Mouse (Mus musculus) CD4-positive helper T cell, adult 2 months (primary cell): ENCODE measurements around the gene Klhl2.

ENCODE experiments used
- DNase-seq: peaks from one replicate; pipeline ENCODE4 v3.0.0-alpha.2; 2012; ENCODE audit warnings: low read depth, missing footprints, low spot score

Gene Klhl2

DNA sequence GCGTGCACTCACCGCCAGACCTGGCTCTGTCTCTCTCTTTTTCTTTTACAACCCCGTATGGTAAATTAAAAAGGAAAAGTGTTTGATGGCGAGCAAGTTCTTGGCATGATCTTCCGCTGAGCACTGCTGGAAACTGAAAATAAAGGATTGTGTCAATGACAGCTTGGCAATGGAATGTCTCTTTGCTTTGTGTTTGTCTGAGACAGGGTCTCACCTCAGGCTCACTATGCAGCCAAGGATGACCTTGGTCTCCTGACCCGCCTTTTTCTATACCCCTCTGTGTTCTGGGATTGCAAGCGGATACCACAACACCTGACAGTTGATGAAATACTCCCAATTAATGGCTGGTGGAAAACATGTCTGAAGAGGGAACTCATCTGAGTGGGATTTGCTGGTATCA is 80.2 kb downstream of the Klhl2 start:
- no peak for DNase-seq

DNA sequence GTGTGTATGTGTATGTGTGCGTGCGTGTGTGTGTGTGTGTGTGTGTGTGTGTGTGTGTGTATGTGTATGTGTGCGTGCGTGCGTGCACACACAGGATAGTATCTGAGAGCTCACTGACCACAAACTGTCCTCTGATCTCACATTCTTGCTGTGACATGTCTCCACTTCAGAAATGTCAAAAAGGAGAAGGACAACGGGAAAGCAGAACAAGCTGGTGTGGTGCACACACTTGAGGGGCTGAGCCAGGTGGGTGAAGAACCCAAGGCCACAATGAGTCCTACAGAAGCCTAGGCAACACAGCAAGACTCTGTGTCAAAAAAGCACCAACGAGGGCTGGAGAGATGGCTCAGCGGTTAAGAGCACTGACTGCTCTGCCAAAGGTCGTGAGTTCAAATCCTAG is 81.2 kb downstream of the Klhl2 start:
- no peak for DNase-seq

- DNase-seq = no peak
Measured at GRCm38 (mm10) chr8:64767047-64767446, 82.8 kb downstream of the Klhl2 start.

- DNase-seq = no peak
Measured at GRCm38 (mm10) chr8:64764075-64764474, 85.7 kb downstream of the Klhl2 start.

GRCm38 (mm10) chr8:64762751-64763150 is 87.1 kb downstream of the Klhl2 start:
- no peak for DNase-seq

DNA sequence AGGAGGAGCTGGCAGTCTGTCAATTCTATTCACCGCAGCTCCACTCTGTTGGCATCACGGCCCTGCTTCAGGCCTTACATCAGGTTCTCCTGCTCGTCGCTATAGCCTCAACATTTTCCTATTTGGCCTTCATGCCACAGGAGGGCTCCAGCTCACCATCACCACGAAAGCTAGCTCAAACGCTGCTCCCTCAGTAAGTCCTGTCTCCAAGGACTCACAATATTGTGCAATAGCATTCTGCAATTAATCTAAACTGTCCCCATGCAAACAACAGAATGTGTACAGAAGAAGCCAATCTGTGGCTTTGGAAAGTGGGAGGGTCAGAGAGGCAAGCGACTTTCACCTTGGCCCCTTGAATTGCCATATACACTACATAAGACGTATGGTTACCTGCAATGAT is 88.4 kb downstream of the Klhl2 start:
- DNase-seq = no peak

- DNase-seq = no peak
Measured at GRCm38 (mm10) chr8:64757956-64758355, 91.9 kb downstream of the Klhl2 start.

- DNase-seq = no peak
Measured at GRCm38 (mm10) chr8:64746215-64747058, 103.4 kb downstream of the Klhl2 start.

- no peak for DNase-seq
Measured at GRCm38 (mm10) chr8:64740547-64741211, 109.1 kb downstream of the Klhl2 start.

DNA sequence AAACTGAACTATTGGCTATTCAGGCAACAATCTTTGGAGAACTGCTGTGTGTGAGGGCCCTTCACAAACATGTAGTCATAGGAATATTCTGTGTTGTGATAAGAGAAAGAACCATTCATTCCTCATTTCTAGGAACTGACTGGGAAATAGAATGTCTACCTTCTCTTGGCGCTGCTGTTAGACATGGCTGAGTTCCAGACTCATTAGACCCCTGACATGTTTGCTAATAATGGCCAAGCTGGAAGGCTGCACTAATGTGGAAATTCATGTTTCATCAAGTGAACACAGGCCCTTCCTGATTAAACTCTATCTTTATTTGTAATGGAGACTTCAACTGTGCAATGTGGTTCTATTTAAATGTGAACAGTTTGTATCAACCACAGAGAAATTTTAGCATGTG is 110.9 kb downstream of the Klhl2 start:
- no peak for DNase-seq

DNA sequence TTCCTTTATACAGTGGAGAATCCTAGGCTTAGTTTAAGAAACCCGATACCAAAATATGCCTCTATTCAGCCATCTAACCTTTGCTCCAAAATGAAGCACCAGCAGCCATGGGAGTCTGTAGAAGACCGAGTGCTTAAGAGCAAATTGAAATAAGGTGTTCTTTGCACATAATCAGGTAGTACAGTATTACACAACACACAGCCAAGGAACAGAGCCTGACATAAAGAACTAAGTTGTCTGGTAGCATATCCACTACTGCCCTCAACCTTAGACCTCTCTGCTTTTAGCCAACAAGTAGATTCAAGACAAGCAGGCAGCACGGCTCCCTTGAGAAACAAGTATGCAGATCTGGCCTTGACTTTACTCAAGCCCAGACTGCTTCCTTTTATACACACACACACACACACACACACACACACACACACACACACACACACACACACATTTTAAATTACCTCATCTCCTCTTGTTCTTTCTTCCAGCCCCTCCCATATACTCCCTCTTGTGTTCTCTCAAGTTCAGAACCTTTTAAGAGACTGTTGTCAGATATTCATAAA is 113.0 kb downstream of the Klhl2 start:
- DNase-seq = no peak

- DNase-seq = no peak
Measured at GRCm38 (mm10) chr8:64735161-64735560, 114.7 kb downstream of the Klhl2 start.

DNA sequence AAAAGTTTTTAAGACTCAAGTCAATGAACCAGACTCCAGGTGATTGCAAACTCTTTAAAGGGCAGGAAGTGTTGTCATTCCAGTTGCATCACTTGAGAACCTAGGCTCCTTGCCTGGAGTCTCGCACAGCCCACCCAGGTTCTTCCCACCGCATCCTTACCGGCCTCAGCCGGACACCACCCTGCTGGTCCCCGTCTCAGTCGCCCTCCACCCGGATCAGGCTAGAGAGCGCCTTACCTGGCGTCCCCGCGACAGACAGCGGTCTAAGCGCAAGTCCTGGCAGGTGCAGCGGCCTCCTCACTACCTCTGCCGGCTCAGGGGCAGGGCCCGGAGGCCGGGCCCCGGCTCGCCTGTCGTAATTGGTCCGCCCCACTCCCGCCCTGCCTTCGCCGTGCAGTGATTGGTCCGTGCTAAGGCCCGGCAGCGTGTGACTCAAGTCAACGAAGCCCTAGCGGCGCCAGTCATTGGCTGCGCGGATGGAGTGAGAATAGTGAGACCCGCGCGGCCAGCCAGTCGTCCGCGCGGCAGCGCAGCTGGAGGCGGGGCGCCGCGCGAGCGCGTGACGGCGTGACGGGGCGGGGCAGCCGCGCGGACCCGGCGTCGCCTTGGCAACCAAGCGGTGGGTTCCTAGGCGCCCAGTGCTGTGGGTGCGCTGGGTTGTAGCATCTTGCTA is 116.4 kb downstream of the Klhl2 start, which contains the start of gene Msmo1:
Gene Msmo1 (minus strand): TSS at position 522 of the 673 bp plus-strand sequence.
- DNase-seq = peak; percentile 99

GRCm38 (mm10) chr8:64732596-64732995 is 117.2 kb downstream of the Klhl2 start:
- DNase-seq = no peak

DNA sequence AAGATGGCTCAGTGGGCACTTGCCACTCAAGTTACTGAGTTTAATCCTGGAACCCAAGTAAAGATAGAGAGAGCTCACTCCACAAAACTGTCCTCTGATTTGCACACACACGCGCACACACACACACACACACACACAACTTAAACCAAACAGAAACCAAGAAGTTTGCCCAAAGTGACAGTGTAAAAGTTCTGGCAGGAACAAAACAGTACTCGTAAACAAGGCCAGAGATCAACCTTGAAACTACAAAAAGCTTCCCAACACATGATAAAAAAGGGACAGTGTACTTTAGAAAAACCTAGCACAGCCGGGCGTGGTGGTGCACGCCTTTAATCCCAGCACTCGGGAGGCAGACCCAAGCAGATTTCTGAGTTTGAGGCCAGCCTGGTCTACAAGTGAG is 121.7 kb downstream of the Klhl2 start:
- no peak for DNase-seq

DNA sequence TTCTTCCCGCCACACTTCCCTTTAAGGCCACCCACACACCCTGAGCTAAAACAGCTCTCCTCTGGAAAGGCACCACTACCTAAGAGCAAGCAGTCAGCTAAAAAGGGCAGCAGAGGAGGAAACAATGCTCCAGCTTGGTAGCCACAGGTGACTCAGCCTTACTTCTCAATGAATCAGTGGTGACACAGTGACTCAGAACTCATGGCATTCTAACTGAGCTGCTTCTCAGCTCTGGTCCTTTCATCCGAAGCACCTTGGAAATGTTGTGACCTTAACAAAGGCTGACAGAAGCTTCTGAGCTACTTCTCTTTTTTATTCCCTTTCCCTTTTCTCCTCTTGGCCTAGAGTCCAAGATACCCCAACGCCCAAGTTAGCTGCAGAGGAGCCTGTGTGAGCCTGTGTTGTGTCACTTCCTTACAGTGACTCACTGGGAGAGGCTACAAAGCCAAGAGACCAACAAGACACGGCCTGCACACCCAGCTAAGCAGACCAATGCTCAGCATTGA is 123.6 kb downstream of the Klhl2 start:
- peak; percentile 10 for DNase-seq

- DNase-seq = no peak
Measured at GRCm38 (mm10) chr8:64723206-64723605, 126.6 kb downstream of the Klhl2 start.

DNA sequence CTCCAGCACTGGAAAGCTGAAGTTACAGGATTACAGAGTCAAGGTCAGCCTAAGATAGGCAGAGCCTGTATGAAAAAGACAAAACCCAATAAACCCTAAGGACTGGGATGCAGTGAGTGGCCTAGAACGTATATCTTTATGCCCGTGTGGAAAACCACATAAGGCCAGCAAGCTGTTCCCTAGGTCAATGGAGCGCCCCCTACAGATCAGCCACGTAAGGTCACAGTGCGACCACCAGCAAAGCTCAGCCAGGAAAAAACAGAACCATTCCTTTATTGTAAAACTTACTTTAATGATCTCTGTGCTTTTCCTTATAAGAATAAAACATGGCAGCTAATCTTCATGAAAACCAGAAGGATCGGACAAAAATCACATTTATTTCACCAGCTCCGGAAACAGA is 131.9 kb downstream of the Klhl2 start:
- no peak for DNase-seq

DNA sequence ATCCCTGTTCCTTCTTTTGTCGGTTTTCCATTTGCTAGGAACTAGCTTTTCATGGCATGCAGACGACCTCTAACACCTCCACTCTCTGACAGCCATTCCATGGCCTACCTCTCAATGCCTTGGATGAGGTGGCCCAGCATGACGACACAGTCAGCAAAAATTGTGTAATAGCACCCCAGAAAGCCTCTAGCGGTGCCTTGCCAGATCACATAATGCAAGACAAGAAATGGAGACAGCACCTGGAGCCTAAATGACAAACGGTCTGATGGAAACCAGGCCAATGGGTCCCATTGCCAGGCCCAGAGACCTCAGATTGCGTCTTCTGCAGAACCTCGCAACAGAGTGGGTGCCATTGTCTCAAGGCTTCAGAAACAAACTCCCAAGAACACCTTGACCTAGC is 137.3 kb downstream of the Klhl2 start:
- DNase-seq = no peak

DNA sequence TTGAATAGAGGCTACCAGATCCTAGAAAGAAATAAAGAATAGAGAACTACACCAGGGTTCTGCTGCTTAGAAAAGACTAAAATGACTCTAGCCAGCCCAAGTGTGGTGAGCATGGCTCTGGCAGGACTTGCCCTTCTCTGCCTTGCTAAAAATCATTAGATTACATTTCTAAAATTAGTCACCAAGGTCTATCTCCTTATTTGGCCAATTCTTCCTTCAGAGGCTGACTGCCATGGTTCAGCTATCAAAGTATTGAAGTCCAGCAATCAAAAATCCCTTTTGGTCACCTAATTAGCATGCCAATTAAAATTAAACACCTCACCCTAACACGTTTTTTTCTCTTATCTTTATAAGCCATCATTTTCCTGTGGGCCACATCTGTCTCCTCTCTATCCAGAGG is 138.3 kb downstream of the Klhl2 start:
- DNase-seq = no peak

DNA sequence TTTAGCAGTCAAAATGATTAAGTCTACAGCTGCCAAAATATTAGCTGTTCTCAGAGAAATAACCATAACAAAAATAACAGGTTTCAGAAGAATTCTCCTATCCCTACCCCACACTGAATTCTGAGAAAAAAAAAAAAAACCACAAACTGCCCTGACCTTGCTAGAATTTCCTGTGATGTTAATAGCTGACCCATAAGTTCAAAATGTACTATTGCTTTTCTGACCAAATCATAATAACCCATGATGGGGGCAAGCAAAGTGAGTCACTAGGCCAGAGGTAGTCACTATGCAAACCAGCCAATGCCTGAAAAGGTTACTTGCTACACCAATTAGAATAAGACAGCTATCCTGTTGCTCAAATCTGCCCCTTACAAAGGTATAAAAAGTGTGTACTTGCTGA is 142.3 kb downstream of the Klhl2 start:
- DNase-seq = no peak

- no peak for DNase-seq
Measured at GRCm38 (mm10) chr8:64703191-64703590, 146.6 kb downstream of the Klhl2 start.
